Mouse (Mus musculus): ENCODE data around the gene Fam193a.

Fam193a gene

DNA sequence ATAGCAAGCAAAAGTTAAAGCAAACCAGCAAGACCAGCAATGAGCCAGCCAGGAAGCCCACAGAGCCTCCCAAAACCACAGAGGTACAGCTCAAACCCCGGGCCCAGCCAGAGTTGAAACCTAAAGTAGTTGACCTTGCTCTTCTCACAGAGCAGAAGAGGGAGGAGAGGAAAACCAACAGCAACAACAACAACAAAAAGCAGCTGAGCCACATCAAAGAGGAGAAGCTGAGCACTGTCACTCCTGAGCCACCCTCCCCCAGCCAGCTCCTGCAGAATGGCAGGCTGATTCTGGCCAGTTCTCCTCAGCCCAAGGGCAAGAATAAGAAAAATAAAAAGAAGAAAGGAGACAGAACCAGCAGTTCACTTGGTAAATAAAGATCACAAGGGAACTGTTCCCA lies 96.3 kb downstream of the Fam193a start:
- peak in 1 of 2 experiments; percentile 33 for DNase-seq

DNA sequence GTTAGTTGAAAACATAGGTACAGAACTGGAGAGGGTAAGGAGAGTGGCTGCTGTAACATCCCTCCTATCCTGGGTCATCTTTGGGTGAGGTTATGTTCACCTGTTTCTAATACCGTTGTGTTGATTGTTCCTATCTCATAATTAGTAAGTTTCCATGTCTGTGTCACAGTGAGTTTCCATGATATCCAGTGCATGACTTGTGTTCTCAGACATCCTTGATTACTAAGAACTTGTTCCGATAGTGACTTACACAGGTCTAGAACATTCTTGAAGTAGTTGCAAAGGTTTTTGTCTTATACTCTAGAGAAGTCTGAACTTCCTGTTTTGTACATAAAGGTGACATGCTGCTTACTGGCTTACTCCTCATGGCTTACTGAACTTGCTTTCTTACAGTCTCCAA lies 96.9 kb downstream of the Fam193a start:
- DNase-seq, result no peak

DNA sequence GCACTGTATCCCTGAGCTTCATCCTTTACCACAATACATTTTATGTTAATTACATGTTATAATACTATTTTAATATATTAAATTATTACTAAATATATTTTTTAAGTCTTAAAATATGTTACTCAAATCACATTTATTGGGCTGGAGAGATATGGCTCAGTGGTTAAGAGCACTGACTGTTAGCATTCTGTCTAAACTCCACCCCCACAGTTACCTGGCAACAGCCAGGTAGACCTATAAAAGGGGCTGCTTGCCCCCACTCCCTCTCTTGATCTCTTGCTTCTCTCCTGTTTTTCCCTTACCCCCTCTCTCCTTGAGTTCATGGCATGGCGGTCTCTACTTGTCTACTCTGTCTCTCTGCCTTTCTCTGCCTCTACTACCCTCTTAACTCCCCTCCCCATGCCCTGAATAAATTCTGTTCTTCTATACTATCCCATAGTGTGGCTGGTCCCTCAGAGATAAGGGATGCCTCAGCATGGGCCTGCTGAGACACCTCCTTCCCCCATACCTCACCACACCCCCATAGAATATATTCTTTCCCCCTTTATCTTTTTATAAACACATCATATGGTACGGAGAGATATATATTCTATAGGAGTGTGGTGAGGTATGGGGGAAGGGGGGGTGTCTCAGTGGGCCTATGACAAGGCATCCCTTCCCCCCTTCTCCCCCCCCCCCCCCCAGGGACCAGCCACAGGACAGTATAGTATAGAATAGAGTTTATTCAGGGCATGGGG lies 98.5 kb downstream of the Fam193a start:
- no peak for DNase-seq

DNA sequence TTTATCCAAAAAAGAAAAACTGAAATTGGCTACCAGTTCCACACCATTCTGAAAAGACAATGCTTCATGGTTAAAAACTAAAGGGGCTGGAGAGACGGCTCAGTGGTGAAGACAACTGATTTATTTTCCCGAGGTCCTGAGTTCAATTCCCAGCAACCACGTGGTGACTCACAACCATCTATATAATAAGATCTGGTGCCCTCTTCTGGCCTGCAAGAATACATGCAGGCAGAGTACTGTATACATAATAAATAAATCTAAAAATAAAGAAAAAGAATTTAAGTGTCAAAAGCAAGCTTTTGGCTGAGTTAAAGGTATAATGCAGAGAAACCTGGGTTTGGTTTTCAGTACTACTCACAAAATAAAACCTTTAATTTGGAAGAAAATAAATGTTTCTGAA lies 111.2 kb downstream of the Fam193a start:
- no peak for DNase-seq

DNA sequence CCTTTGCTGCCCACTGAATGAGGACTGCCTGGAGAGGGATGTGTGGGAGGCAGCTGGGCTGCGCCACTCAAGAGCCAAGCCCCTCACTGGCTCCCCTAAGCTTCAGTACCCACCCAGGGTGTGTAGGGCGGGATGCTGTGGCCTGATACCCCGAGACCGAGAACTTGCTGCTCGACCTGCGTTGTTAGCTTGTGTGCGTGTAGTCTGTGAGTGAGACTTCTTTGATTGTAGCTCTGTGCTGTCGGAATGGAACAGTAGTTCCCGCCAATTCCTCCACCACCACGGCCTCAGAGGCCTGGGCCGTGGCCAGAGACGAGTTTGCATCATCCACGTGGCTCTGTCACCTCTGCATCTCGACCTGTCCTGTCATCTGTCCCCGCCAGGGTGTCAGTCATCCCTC lies 116.0 kb downstream of the Fam193a start:
- no peak for DNase-seq

DNA sequence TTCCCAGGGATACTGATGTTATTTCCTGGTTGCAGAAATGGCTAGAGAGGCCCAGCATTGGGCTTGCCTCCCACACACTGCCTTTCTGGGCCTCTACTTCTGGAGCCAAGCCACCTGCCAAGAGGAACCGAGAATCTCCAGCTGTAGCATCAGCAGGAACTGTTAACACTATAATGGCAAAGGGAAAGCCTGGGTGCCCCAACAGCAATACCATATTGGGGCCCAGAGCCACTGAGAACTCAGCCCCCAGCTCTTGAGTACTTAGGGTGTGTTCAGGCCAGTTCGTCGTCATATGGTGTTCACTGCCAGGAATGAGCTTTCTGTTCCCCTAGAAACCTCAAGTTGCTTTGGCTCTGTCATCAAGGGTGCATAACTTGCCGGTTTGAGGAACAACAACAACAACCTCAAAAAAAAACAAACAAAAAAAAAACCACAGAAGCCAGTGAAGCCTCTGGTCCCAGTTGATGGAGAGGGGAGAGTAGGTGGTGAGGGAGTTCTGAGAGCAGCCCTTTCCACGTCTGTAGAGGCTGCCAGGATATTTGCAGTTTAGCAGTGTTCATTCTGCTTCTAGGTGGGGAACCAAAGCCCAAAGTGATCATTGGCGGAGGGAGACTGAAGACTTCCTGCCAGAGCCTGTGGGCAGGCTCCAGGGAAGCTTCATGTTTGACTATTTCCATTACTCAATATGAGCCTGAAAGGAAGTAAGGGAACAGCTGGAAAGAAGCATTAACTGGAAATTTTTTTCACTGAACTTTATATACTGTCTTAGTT lies 117.8 kb downstream of the Fam193a start:
- DNase-seq, result peak; percentile 50 to 63

DNA sequence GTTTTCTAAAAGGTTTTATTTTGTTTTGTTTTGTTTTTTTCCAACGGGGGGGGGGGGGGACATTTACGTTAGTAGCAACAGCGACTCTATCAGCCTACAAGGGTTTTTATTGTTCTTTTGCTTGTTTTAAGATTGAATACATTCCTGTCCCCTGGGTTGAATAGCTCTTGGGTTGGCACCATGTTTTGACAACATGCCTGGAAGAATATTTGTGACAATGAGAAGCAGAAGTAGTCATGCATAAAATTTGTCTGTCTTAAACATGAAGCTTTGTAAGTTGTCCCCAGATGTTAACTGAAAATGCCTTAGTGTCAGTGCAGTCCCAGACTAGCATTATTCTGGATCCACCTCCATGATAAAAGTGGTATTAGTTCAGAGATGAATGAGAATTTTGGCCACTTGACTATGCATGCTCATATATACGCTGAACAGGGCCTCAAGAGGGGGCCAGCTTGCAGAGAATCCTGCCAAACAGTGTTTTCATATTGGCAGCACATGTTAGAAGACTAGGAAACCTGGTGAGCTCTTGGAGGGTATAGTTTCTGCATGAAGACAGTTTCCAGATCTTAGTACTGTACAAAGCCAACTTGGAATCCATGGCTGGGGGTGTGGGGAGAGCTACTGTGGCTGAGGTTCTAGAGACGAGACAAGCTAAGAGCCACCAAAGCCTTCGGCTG lies 119.1 kb downstream of the Fam193a start:
- DNase-seq, result no peak

DNA sequence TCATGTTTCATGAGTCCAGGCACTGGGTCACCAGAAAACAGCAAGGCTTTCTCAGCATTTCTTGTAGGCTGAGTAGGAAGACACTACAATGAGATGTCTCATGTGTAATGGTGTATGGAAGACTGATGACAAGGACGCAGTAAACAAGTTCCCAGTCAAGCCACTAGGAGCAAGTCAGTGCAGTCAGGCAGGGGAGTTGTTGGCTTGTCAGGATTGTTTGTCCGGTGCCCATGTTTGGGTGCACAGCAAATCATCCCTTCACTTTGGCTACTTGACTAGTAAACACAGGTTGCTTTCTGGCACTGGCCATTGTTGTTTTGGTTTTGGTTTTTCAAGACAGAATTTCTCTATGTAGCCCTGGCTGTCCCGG lies 119.7 kb downstream of the Fam193a start:
- DNase-seq, result no peak

DNA sequence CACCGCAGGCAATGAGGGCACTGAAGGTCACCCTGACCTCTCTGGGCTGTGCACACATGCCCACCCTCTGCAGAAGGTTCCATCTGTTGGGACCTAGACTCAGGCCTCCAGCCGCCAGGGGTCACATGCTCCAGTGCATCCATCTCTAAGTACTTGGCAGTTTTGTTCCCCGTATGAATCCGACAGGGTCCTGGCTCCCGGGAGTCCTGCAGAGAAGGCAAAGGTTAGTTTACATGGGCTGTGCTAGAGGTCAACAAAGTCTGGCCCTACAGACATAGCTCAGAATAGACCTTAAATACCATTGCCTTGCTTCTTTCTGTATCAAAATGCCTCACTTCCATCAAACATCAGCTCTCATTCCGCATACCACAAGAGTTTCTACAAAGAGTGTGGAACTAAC lies 127.0 kb downstream of the Fam193a start:
- no peak for DNase-seq

DNA sequence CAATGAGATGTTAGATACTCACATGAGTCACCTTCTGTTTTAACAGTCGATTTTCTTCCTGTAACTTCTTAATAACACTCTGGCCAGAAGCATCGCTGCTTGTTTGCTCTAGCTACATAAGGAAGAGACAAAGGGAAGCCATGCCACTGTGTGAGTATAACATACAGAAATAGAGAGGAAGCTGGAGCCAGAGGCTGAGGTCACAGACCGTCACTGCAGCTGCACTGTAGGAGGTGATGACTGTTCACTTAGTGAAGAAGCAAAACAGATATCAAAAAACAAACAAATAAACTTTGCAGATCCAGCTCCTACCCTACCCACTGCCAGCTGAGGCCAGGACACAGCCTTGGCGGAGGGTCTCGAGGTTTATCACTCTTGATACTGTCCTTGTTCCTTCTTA lies 131.2 kb downstream of the Fam193a start:
- DNase-seq, result no peak

DNA sequence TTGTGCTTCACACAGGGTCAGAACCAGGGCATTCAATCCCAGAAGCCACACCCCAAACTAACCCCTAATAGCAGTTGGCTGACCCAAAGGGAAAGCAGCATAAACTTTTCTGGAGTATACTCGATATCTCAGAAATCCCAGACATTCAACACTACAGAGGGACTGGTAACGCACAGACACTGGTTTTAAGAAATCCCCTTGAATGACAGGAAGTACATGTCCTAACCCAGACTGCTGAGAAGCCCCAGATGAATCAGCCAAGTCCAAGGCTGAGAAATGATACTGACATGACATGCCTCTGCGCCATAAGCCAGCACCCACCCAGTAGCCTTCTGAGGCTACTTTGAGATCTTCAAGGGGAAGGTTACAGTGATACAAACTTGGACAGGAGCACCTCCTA lies 131.9 kb downstream of the Fam193a start:
- no peak for DNase-seq

DNA sequence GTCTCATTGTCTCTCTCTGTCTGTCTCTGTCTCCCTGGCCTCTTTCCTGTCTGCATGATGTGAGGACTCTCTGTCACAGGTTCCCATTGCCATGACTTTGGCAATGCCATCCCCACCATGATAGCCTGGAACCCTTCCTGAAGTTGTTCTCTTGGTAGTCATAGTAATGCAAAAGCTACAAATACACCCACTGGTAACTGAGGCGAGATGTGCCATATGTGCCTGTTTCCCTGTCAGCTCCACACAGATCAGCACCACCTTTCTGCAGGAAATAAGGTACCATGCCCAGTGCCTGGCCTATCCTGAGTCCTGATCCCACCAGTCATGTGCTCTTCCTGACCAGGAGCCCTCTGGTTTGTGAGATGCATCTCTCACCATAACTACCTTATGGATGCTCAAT lies 132.7 kb downstream of the Fam193a start:
- DNase-seq, result no peak

DNA sequence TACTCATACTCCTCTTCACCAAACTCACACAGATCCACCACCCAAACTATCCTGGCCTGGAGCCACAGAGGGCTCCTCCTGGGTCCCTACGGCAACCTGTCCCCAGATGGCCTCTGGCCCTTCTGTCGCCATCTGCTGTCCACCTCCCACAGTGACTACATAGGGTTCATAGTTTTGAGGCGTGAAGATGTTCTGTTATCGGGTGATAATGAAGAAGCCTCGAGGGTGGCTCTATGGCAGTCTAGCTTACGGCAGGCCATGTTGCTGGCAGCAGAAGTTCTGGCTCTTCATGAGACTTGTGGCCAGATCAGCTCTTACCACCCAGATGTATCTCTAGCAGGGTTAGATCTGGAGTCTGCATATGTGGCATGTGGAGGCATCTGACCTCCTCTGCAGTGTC lies 133.1 kb downstream of the Fam193a start:
- DNase-seq, result no peak

DNA sequence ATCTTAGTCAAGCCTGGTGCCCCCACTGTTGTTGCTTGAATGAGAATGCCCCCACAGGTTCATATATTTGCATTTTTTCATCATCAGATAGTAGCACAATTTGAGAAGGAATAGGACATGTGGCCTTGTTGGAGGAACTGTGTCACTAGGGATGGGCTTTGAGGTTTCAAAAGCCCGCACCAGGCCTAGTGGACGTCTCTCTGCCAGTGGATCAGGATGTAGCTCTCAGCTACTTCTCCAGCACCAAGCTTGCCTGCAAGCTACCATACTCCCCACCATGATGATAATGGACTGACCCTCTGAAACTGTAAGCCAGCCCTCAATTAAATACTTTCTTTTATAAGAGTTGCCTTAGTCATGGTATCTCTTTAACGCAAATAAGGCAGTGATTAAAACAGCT lies 142.8 kb downstream of the Fam193a start:
- no peak for DNase-seq

DNA sequence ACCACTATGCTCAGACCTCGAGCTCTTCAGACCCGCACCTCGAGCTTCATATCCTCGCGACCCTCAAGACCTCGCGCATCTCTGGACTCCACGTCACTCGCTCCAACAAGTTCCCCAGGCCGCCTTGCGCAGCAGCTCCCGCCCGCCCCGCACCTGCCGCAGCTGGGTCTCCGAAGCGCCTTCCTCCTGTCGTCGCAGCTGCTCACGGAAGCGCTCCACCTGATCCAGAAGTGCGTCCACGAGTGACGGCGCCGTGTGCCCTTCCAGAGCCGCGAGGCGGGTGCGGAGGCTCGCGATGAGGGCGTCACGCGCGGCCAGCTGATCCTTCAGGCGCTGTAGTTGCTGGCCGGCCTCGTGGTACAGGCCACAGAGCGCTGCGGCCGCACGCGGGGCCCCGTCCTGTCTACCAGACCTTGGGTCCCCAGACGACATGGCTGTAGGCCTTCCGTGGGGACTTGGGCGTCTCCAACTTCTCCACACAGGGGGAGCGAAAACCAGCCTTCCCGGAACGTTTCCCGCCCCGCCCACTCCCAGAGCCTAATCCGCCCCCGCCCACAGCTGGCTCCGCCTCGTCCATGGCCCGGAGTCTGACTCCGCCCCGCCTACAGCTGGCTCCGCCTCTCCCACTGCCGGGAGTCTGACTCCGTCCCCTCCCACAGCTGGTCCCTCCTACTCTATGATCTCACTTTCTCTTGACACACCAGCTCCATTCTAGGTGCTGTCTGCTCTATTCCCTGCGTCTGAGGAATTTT lies 143.9 kb downstream of the Fam193a start, which contains the start of gene Tnip2:
TSS of gene Tnip2 (minus strand) at position 526 of the 752 bp plus-strand sequence.
- DNase-seq, result peak; percentile 99

DNA sequence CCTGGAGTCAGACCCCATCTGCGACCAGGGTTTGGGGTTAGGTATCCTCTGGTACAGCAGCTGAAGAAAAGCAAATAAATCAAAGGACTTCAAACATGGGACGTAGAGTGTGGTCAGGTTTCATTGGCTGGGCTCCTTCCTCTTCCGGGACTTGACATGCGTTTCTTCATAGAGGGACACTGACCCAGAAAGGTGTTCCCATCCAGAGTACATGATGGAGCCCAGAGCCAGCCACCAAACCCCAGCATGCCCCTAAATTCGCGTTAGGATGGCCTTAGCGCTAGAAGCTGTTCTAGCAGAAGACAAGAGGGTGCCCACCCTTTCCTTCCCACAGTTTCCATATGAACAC lies 144.5 kb downstream of the Fam193a start:
- no peak for DNase-seq

DNA sequence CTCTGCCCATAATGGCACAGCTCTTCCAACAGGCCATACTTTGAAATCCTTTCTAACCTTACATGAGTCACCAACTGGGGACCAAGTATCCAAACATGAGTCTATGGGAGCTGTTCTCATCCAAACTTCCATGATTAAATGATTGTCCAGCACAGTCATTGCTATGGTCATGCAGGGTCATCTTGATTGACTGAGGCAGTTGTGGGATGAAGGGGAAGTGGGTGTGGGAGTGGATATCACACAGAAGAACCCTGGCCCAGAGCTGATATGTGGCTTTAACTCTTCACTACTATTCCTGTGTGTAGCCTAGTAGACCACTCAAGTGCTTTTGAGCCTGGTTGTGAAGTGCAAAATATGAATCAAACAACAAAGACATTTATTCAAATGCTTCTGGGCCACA lies 145.4 kb downstream of the Fam193a start:
- DNase-seq, result no peak

DNA sequence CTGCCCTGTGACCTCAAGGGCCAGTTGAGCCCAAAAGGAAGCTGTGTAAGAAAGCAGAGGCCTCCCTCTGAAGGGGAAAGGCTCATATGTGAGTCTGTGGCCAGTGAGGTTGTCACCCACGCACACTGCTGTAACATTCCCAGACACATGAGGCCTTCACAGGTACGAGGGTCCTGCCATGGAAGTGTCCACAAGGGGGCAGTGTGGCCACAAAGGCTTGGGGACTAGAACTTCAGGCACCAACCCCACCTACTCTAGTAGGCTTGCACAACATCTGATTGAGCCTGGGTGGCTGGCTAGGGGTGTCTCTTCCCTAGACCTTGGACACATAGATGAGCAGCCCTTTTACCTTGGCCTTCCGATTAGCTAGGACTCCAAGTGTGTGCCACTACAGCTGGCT lies 148.2 kb downstream of the Fam193a start:
- peak; percentile 90 to 91 for DNase-seq

DNA sequence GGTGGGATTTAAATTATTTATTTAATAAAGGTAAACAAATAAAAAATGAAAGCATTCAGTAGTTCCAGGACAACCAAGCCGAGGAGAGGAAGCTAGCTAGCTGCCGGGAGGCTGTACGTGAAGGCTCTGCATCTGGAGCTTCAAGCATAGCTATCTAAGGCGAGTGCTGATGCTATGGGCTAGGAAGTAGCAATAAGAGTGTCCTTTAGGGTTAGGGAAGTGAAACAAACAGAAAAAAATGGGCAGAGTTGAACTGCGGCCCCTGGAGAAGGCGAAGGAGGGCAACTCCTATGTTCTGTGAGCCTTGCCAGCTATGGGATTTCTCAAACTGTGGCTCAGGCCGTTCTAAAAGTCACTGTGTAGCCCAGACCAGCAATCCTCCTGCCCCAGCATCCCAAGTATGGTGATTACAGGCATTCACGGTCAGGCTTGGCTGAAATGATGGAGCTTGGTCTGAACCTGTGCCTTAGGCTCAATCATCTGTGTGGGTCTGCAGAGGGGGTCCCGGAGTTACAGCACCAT lies 149.7 kb downstream of the Fam193a start:
- DNase-seq, result no peak

DNA sequence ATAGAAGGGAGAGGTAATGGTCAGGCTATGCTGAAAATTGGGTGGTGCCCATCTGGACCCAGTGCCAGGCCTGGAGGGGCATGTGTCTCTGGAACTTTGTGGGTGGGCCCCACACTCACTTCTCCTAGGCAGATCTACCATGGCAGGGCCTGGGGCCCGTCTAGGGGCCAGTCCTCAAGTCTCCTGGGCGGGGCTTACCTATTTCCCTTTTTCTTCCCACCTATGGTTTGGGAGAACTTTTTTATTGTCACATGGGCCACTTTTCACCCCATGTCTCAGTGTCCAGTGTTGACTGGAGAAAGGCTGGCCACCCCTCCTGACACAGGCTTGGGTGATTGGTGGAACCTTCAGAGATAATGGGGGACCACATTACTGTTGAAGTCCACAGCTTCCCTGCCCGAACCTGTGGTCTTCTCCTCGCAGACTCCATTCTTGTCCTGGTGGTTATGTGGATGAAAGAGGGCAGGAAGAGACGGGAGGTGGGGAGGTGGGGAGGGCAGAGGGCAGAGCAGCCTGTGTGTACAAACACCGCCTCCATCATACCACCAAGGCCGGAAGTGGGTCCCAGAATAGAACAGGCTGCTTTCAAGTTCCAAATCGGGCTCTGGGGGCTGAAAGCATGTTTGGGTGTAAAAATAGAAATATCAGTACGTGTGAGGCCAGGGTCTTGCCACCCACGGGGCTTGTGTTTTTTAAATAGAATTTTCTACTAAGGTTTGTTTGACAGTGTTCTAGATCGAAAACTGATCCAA lies 150.9 kb downstream of the Fam193a start:
- no peak for DNase-seq

DNA sequence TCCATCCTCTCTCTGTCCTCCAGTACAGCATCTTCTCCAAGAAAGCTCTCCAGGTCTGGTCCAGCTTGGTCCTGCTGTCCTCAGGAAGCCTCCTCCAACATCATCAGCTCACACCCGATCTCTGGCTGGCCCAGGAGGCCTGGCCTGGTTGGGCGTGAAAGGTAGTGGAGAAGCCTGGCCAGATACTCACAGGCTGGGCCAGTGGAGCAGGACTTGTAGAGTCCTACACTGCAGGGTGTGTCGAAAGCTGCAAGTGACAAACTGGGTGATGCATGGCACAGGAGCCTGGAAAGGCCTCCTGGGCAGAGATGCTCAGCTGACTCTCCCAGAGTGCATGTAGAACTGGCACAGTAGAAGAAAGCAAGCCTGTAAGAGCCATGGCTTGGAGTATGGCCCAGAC lies 151.6 kb downstream of the Fam193a start:
- DNase-seq, result no peak

DNA sequence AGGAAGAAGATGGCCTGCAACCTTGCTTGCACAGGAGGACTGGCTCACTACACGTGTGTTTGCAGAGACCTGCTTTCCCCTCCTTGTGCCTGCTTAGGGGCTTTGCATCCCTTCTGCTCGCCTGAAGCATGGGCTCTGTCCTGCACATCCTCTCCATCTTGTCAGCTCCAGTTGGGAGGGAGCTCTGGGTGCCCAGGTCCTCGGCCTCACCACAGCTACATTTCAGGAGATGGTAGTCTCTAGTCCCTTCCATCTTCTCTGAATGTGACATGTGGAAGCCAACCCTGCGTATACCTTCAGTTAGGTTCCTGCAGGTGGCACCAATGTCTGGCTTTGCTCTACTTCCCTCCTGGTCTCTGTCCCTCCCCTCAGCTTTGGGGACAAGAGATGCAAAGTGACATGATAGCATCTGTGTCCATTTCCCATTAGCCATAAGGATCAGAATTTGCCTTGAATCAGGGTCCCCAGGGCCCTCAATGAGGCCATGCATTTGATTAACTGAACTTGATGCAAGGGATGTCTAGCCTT lies 154.3 kb downstream of the Fam193a start:
- DNase-seq, result no peak

All from kidney, postnatal 4 days (tissue).